Mouse (Mus musculus) bone marrow macrophage, adult 2 months (primary cell): ENCODE results near the gene Nrg4.

Source experiments
- CTCF ChIP-seq: IDR thresholded peaks from 2 replicates; pipeline ENCODE4 v1.5.1; 2012; ENCODE audit warnings: low read depth, mild to moderate bottlenecking, low read length, moderate library complexity
- POLR2A ChIP-seq: IDR thresholded peaks from 2 replicates; pipeline ENCODE4 v1.6.1; 2012; ENCODE audit warnings: mild to moderate bottlenecking, low read depth, low read length, borderline replicate concordance

DNA sequence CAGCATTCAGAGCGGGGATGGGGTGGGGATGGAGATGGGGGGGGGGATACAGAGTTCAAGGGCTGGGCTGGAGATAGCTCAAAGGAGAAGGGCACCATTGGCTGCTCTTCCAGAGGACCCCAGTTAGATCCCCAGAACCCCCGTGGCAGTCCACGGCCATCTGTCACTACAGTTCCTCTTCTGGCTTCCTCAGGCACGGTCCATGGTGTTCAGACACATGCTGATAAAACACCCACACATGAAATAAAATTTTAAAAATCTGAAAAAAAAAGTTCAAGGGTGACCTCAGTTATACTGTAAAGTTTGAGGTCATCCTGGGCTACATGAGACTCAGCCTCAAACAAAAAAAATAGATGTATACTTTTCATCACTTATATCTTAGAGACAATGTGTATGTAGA, 78.2 kb downstream of the Nrg4 start:
- no peak for TF ChIP-seq POLR2A
- no peak for TF ChIP-seq CTCF
